Mouse (Mus musculus) ovary, postnatal 10 days (tissue): Measurements from ENCODE around the gene Gm44511.
"Not testable (repeated sequence)": the region's sequence is repeated elsewhere in the genome, so short reads cannot be mapped to it uniquely, and the experiment has no call there.

ENCODE experiments used
- DNase-seq: peaks from one replicate; pipeline ENCODE4 v3.0.0; 2022; ENCODE audit warnings: low spot score

Gene Gm44511

GRCm38 (mm10) chr6:128840669-128841068 lies 14.6 kb upstream of the Gm44511 start:
- not testable (repeated sequence) for DNase-seq

GRCm38 (mm10) chr6:128839921-128840320 lies 13.8 kb upstream of the Gm44511 start:
- no peak for DNase-seq

GRCm38 (mm10) chr6:128839266-128839771 lies 13.2 kb upstream of the Gm44511 start:
- peak; percentile 49 for DNase-seq

- DNase-seq = peak; percentile 85
These were observed 12.5 kb upstream of the Gm44511 start for GRCm38 (mm10) chr6:128838342-128839265.

GRCm38 (mm10) chr6:128837454-128838341 lies 11.6 kb upstream of the Gm44511 start:
- peak; percentile 24 for DNase-seq

GRCm38 (mm10) chr6:128836955-128837334 lies 10.8 kb upstream of the Gm44511 start:
- no peak for DNase-seq

- DNase-seq = no peak
These were observed 10.3 kb upstream of the Gm44511 start for GRCm38 (mm10) chr6:128836191-128836954.

GRCm38 (mm10) chr6:128835571-128835970 lies 9.5 kb upstream of the Gm44511 start:
- no peak for DNase-seq

- DNase-seq = no peak
These were observed 6.9 kb upstream of the Gm44511 start for GRCm38 (mm10) chr6:128833046-128833445.

- no peak for DNase-seq
These were observed 3.7 kb upstream of the Gm44511 start for GRCm38 (mm10) chr6:128829837-128830236.

- DNase-seq = no peak
These were observed 666 bp upstream of the Gm44511 start for GRCm38 (mm10) chr6:128826781-128827180.

GRCm38 (mm10) chr6:128818083-128818802 lies 7.9 kb downstream of the Gm44511 start:
- DNase-seq = no peak

- no peak for DNase-seq
These were observed 17.6 kb downstream of the Gm44511 start for GRCm38 (mm10) chr6:128808532-128808931.

- no peak for DNase-seq
These were observed 19.1 kb downstream of the Gm44511 start for GRCm38 (mm10) chr6:128807021-128807420.

GRCm38 (mm10) chr6:128804823-128805640 lies 21.1 kb downstream of the Gm44511 start:
- DNase-seq = not testable (repeated sequence)

GRCm38 (mm10) chr6:128802999-128803857 lies 22.9 kb downstream of the Gm44511 start:
- DNase-seq = peak; percentile 91

GRCm38 (mm10) chr6:128802557-128802956 lies 23.6 kb downstream of the Gm44511 start:
- DNase-seq = peak; percentile 5

GRCm38 (mm10) chr6:128800696-128801095 lies 25.4 kb downstream of the Gm44511 start:
- DNase-seq = not testable (repeated sequence)

GRCm38 (mm10) chr6:128799896-128800270 lies 26.2 kb downstream of the Gm44511 start:
- DNase-seq = no peak
